Mouse (Mus musculus) liver, postnatal 0 days (tissue): Measurements from ENCODE around the gene Prcp.

ENCODE experiments used
- CTCF ChIP-seq: sonication (generic); IDR thresholded peaks from 2 replicates; pipeline ENCODE4 v1.5.1; 2016; ENCODE audit warnings: antibody characterized with exemption, low read depth
- EP300 ChIP-seq: IDR thresholded peaks from 2 replicates; pipeline ENCODE4 v1.6.1; 2016; ENCODE audit warnings: antibody characterized with exemption, low read depth, mild to moderate bottlenecking

DNA sequence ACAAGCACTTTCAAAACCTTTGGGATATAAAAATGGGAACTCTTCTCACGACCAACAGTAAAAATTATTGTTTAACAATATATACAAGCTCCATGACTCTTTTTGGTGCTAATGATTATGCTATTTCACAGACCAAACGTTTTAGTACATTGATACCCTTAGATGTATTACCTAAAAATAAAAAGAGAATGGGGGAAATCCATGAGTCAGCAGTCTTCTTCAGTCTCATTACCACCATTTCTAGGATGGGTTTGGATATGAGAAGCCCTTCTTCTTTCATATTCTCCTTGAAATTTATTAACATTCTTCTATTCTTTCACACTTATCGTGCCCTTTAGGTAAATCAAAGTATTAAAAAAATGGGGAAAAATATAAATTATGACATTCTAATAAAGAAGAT lies 37.8 kb upstream of the Prcp start:
- TF ChIP-seq CTCF, result no peak
- TF ChIP-seq EP300, result no peak
